Mouse (Mus musculus): ENCODE measurements around the gene Bard1. TPM values are rescaled to one million over a fixed set of nuclear protein-coding genes. Genes with fewer than 3 reads are reported as not detected.

The Bard1 gene
- total RNA-seq, 2 experiments from 2014 or later, result 0.49 to 0.61 TPM

- DNase-seq (ENCODE audit: low spot score in 2 of 2), result no peak
- Histone ChIP-seq H3K27ac (no peak overlapping the region), H3K4me3 (no peak overlapping the region)
- no peak for TF ChIP-seq CTCF (conservative IDR thresholded peaks at IDR 0.05)
These were observed 6.9 kb downstream of the Bard1 start for GRCm38 (mm10) chr1:71096031-71096430.

- TF ChIP-seq CTCF (conservative IDR thresholded peaks at IDR 0.05), result no peak
- DNase-seq (ENCODE audit: low spot score in 2 of 2), result no peak
- H3K4me3 ChIP-seq, result no peak overlapping the region
- H3K27ac ChIP-seq, result no peak overlapping the region
These were observed 7.6 kb downstream of the Bard1 start for GRCm38 (mm10) chr1:71095211-71095805.

GRCm38 (mm10) chr1:71075651-71076050 is 27.3 kb downstream of the Bard1 start:
- Histone ChIP-seq H3K4me3 (no peak overlapping the region), H3K27ac (no peak overlapping the region)
- no peak for TF ChIP-seq CTCF (conservative IDR thresholded peaks at IDR 0.05)
- DNase-seq (ENCODE audit: low spot score in 2 of 2), result no peak

- Histone ChIP-seq H3K27ac (no peak overlapping the region), H3K4me3 (no peak overlapping the region)
- TF ChIP-seq CTCF (conservative IDR thresholded peaks at IDR 0.05), result no peak; the same call in none of the 2 replicates
- DNase-seq (ENCODE audit: low spot score in 2 of 2), result no peak
These were observed 32.2 kb downstream of the Bard1 start for GRCm38 (mm10) chr1:71070771-71071170.

- DNase-seq (ENCODE audit: low spot score in 2 of 2), result no peak
- TF ChIP-seq CTCF (conservative IDR thresholded peaks at IDR 0.05), result no peak
- H3K27ac ChIP-seq, result no peak overlapping the region
- no peak overlapping the region for H3K4me3 ChIP-seq
These were observed 34.1 kb downstream of the Bard1 start for GRCm38 (mm10) chr1:71068728-71069304.

- no peak overlapping the region for H3K27ac ChIP-seq
- DNase-seq (ENCODE audit: low spot score in 2 of 2), result no peak
- TF ChIP-seq CTCF (conservative IDR thresholded peaks at IDR 0.05), result no peak
These were observed 39.0 kb downstream of the Bard1 start for GRCm38 (mm10) chr1:71063885-71064492.

GRCm38 (mm10) chr1:71056143-71056542 is 46.8 kb downstream of the Bard1 start:
- Histone ChIP-seq H3K4me3 (no peak overlapping the region), H3K27ac (no peak overlapping the region)
- TF ChIP-seq CTCF (conservative IDR thresholded peaks at IDR 0.05), result no peak
- DNase-seq (ENCODE audit: low spot score in 2 of 2), result no peak

More at GRCm38 (mm10) chr1:71063885-71064492, 39.0 kb downstream of the Bard1 start:
- H3K4me3 ChIP-seq, result no peak overlapping the region

GRCm38 (mm10) chr1:71055454-71055853 is 47.5 kb downstream of the Bard1 start:
- TF ChIP-seq CTCF (conservative IDR thresholded peaks at IDR 0.05), result no peak
- no peak for DNase-seq (ENCODE audit: low spot score in 2 of 2)
- H3K4me3 ChIP-seq, result no peak overlapping the region
- no peak overlapping the region for H3K27ac ChIP-seq

GRCm38 (mm10) chr1:71052756-71053155 is 50.2 kb downstream of the Bard1 start:
- no peak for TF ChIP-seq CTCF (conservative IDR thresholded peaks at IDR 0.05)
- no peak for DNase-seq (ENCODE audit: low spot score in 2 of 2)
- H3K27ac ChIP-seq, result no peak overlapping the region
- H3K4me3 ChIP-seq, result no peak overlapping the region

- no peak for TF ChIP-seq CTCF (conservative IDR thresholded peaks at IDR 0.05)
These were observed 50.7 kb downstream of the Bard1 start for GRCm38 (mm10) chr1:71052252-71052651.

GRCm38 (mm10) chr1:71045141-71045540 is 57.8 kb downstream of the Bard1 start:
- TF ChIP-seq CTCF (conservative IDR thresholded peaks at IDR 0.05), result no peak
- H3K27ac ChIP-seq, result no peak overlapping the region
- no peak for DNase-seq (ENCODE audit: low spot score in 2 of 2)
- H3K4me3 ChIP-seq, result no peak overlapping the region

More at GRCm38 (mm10) chr1:71052252-71052651, 50.7 kb downstream of the Bard1 start:
- no peak for DNase-seq (ENCODE audit: low spot score in 2 of 2)
- no peak overlapping the region for H3K27ac ChIP-seq
- no peak overlapping the region for H3K4me3 ChIP-seq

GRCm38 (mm10) chr1:71043951-71044350 is 59.0 kb downstream of the Bard1 start:
- Histone ChIP-seq H3K4me3 (no peak overlapping the region), H3K27ac (no peak overlapping the region)
- no peak for TF ChIP-seq CTCF (conservative IDR thresholded peaks at IDR 0.05)
- no peak for DNase-seq (ENCODE audit: low spot score in 2 of 2)

GRCm38 (mm10) chr1:71036999-71037398 is 65.9 kb downstream of the Bard1 start:
- Histone ChIP-seq H3K4me3 (no peak overlapping the region), H3K27ac (no peak overlapping the region)
- DNase-seq (ENCODE audit: low spot score in 2 of 2), result no peak
- TF ChIP-seq CTCF (conservative IDR thresholded peaks at IDR 0.05), result peak; percentile 52

GRCm38 (mm10) chr1:71035565-71035964 is 67.4 kb downstream of the Bard1 start:
- no peak for DNase-seq (ENCODE audit: low spot score in 2 of 2)
- no peak for TF ChIP-seq CTCF (conservative IDR thresholded peaks at IDR 0.05)

More at GRCm38 (mm10) chr1:71035565-71035964, 67.4 kb downstream of the Bard1 start:
- H3K27ac ChIP-seq, result no peak overlapping the region
- no peak overlapping the region for H3K4me3 ChIP-seq

Data from layer of hippocampus, adult 2 months (tissue).